Comparison of ENCODE assay signal across 25 mouse cellular contexts in the genomic region with DNA sequence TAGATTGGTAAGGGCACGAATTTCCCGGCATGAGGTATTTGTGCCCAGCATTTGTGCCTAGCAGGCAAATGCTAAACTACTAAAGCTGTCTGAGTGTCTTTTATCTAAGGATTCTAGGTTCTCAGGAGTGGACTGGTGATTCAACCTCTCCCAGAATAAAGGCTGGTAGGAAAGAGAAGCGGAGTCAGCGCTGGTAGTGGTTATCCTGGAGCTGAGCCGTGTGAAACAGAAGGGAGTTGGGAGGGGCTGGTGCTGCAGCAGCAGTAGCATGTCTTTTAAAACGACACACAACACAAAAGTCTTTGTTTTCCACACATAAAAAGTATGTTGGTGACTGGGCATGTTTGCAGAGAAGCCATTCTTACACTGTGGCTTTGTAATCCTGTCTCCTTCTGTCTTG.
"Had no signal": no experiment of that assay in that cellular context is flagged by ENCODE, and none has a peak within 500 bp of the region (broad histone marks: within the 10 kb centered on the region; RNA-seq: fewer than 3 reads in every experiment).

No protein-coding gene starts in this region.

- H3K4me1 ChIP-seq: limb, embryonic 10.5 days; limb, embryonic 13.5 days; liver, embryonic 12.5 days; liver, embryonic 15.5 days; lung, embryonic 15.5 days; megakaryocyte, embryonic 14.5 days; midbrain, embryonic 10.5 days; neural tube, embryonic 12.5 days; neural tube, embryonic 15.5 days had no signal

- H3K36me3 ChIP-seq: limb, embryonic 10.5 days; limb, embryonic 13.5 days; liver, embryonic 12.5 days; liver, embryonic 15.5 days; lung, embryonic 15.5 days; midbrain, embryonic 10.5 days; neural tube, embryonic 12.5 days; neural tube, embryonic 15.5 days had no signal

- H3K27ac ChIP-seq: kidney, postnatal 0 days; layer of hippocampus, adult 2 months; limb, embryonic 10.5 days; limb, embryonic 13.5 days; liver, embryonic 12.5 days; liver, embryonic 15.5 days; lung, embryonic 15.5 days; midbrain, embryonic 10.5 days; neural tube, embryonic 12.5 days; neural tube, embryonic 15.5 days; stomach, postnatal 0 days had no signal

- H3K27me3 ChIP-seq: limb, embryonic 13.5 days; liver, embryonic 12.5 days; liver, embryonic 15.5 days; lung, embryonic 15.5 days; megakaryocyte, embryonic 14.5 days; neural tube, embryonic 12.5 days; neural tube, embryonic 15.5 days had no signal

- H3K4me2 ChIP-seq: limb, embryonic 13.5 days; liver, embryonic 12.5 days; liver, embryonic 15.5 days; lung, embryonic 15.5 days; neural tube, embryonic 12.5 days; neural tube, embryonic 15.5 days had no signal

- ATAC-seq: liver, embryonic 12.5 days had no signal

- DNase-seq: kidney, postnatal 25 days; layer of hippocampus, adult 9-11 months; liver; lung, adult 18-20 months; lung, postnatal 10 days; lung, postnatal 36 days; midbrain, embryonic 14.5 days; right cerebral cortex, adult 18-20 months; right cerebral cortex, postnatal 14 days; right cerebral cortex, postnatal 4 days; thymus, adult 2 months; thymus, postnatal 14 days; thymus, postnatal 4 days had no signal

- H3K4me3 ChIP-seq: layer of hippocampus, adult 2 months; limb, embryonic 10.5 days; limb, embryonic 13.5 days; liver, embryonic 12.5 days; liver, embryonic 15.5 days; lung, embryonic 15.5 days; megakaryocyte, embryonic 14.5 days; midbrain, embryonic 10.5 days; neural tube, embryonic 12.5 days; neural tube, embryonic 15.5 days had no signal

- H3K9ac ChIP-seq: limb, embryonic 13.5 days; liver, embryonic 12.5 days; liver, embryonic 15.5 days; lung, embryonic 15.5 days; neural tube, embryonic 12.5 days; neural tube, embryonic 15.5 days had no signal

- H3K9me3 ChIP-seq: limb, embryonic 10.5 days; limb, embryonic 13.5 days; liver, embryonic 12.5 days; liver, embryonic 15.5 days; lung, embryonic 15.5 days; midbrain, embryonic 10.5 days; neural tube, embryonic 12.5 days; neural tube, embryonic 15.5 days had no signal
